Mouse (Mus musculus) heart, postnatal 0 days (tissue): Measurements from ENCODE around the gene Eef1akmt4.
"Not testable (repeated sequence)": the region's sequence is repeated elsewhere in the genome, so short reads cannot be mapped to it uniquely, and the experiment has no call there.

Source experiments
- CTCF ChIP-seq: IDR thresholded peaks from 2 replicates; pipeline ENCODE4 v1.5.1; 2016; ENCODE audit warnings: antibody characterized with exemption, control low read depth, low read depth
- EP300 ChIP-seq: IDR thresholded peaks from 2 replicates; pipeline ENCODE4 v1.6.1; 2016; ENCODE audit warnings: antibody characterized with exemption, low read depth

DNA sequence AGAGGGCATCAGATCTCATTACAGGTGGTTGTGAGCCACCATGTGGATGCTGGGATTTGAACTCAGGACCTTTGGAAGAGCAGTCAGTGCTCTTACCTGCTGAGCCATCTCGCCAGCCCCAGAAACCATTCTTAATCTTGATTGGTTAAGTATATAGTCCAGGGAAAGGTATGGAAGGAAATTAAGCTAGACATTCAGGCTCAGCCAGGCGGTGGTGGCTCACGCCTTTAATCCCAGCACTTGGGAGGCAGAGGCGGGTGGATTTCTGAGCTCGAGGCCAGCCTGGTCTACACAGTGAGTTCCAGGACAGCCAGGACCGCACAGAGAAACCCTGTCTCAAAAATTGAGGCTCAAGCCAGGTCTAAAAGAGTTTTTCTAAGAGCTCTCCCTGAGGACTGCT lies 56.6 kb downstream of the Eef1akmt4 start, which contains the start of gene Eif4g1:
- TF ChIP-seq EP300, CTCF: not testable (repeated sequence)
